Mouse (Mus musculus): Measurements from ENCODE around the gene Cbx5.

DNA sequence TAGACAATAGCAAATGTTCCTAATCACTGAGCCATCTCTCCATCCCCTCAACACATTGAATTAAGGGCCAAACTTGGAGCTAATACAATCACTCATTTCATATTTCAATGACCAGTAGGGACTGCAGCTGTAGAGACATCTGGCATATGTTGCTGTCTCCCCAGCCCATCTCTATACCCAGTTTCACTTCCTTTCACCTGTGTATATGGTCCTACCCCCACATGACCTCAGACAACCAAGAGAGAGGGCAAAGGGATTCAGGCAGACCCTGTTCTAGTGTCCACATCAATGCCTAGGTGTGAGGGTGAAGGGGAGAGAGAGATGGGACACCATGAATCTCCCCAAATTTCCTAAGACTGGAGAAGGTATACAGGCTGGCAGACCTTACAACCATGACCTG, 59.2 kb downstream of the Cbx5 start:
- TF ChIP-seq CTCF (IDR thresholded peaks at IDR 0.05; ENCODE audit: borderline replicate concordance, insufficient read depth, low read depth, low read length) (no peak), POLR2A (IDR thresholded peaks at IDR 0.05; ENCODE audit: borderline replicate concordance, insufficient read depth, low read length) (no peak)
